Mouse (Mus musculus) left cerebral cortex, postnatal 14 days (tissue): Measurements from ENCODE around the gene Gjc3. TPM values are rescaled to one million over a fixed set of nuclear protein-coding genes. Genes with fewer than 3 reads are reported as not detected.

Experiments used
- DNase-seq, 2 experiments: peaks; one replicate each; pipeline ENCODE4 v3.0.0; 2021 to 2022; ENCODE audit warnings: low spot score in 2 of 2, mixed read lengths in 1 of 2
- intact Hi-C: fragments of 180-260 bp; cut with DNase I; formaldehyde crosslinking; loops from one replicate; pipeline ENCODE4 v1.15.1; 2025
- total RNA-seq, 2 experiments: library from RNA; stranded (reverse); gene quantifications; 2 replicates each; pipeline ENCODE4 v1.2.3; 2021

The Gjc3 gene
- total RNA-seq, 2 experiments from 2014 or later: 12.4 to 14.7 TPM

DNA sequence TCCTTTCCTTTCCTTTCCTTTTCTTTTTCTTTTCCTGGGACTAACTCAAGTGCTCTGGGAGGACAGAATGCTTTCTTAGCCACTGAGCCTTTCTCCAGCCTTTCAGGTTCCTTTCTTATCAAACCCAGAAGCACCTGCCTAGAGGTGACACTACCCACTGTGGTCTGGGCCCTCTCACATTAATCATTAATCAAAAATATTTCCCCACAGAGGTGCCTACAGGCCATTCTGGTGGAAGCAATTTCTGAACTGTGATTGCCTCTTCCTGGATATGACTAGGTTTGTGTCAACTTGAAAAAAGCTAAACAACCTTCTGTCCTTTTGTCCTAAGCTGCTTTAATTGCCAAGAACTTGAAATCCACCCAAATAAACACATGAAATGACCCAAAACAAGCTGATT, 40.7 kb downstream of the Gjc3 start:
- DNase-seq: no peak
- intact Hi-C loops: no loop called here

DNA sequence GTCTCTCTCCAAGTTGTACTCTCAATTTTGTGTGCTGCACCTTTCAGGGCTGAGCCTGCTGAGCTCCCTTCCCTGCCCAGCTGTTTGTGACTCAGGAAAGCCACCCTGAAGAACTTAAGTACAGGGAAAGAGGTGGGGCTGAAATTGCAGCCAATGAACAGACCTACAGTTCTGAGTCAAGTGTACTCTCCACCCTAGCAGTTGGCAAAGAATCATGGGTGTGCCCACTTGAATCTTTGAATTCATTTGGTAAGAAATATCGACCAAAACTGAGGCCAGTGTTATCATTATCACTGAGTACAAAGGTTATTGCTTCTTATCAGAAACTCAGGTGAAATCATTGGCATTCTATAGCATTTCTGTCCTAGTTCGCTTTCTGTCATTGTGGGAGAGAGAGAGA, 41.4 kb downstream of the Gjc3 start, which contains the start of gene Cyp3a13:
Gene Cyp3a13, minus strand, starts transcription at position 88 of the 400 bp plus-strand sequence.
- intact Hi-C loops: no loop called here
- DNase-seq: no peak

DNA sequence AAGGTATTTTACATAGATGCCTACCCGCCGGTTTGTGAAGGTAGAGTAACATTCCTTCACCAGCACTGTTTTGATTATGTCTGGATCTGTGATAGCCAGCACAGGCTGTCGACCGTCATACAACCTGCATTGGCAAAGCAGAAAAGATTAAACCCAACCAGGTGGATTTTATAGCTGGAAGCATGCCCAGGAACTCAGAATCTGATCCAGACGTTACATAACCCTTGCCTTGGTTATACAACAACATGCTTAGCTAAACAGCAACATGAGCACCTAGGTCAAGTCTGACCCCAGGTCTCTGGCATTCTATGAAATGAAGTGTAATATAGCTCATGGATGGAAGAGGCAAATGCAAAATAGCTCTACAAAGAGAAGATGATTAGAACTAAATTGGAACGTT, 47.3 kb downstream of the Gjc3 start:
- intact Hi-C loops: no loop called here
- DNase-seq: no peak

- intact Hi-C loops: no loop called here
- no peak for DNase-seq
Measured at GRCm38 (mm10) chr5:137914508-137914907, 48.4 kb downstream of the Gjc3 start.

DNA sequence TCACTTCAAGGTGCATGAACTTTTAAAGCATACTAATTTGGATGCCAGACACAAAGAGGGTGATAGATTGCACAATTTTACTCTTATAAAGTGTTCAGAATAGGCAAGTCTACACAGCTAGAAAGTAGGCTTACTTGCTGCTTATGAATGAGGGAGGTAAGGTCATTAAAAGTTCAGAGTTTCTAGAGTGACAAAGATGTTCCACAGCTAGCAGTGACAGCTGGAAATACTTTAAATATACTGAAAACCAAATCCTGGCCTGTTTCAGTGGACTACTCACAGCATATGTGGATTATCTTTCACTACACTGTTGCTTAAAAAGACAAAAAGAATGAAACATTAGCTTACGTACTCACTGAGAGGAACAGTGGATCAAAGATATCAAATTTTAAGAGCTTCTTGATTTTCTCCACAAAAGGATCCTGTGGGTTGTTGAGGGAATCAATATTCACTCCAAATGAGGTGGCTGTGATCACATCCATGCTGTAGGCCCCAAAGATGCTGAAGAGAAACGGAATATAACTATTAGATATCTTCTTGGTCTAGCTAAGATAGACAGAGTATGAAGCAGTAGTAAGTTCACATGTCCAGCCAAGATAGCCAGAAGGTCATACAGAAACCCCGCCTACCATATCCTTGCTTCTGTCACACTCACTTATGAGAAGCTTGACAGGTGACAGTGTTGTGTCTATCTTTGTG, 53.2 kb downstream of the Gjc3 start:
- intact Hi-C loops: no loop called here
- no peak for DNase-seq

Other genes starting within 250 kb of the Gjc3 start
- 10 to 100 TPM; 78.5 to 83.4 TPM for gene Nyap1, start 221.5 kb downstream of the Gjc3 start, total RNA-seq
- 100 to 1,000 TPM; 169 to 181 TPM for gene Tsc22d4, start 217.4 kb downstream of the Gjc3 start, total RNA-seq
- 10 to 100 TPM; 26.0 to 29.2 TPM for gene Ppp1r35, start 184.2 kb downstream of the Gjc3 start, total RNA-seq
- 10 to 100 TPM; 29.2 to 30.2 TPM for gene Mepce, start 175.4 kb downstream of the Gjc3 start, total RNA-seq
- gene Zcwpw1, start 175.3 kb downstream of the Gjc3 start, total RNA-seq: 1 to 10 TPM; 4.4 to 7.4 TPM
- gene Pilra, start 126.8 kb downstream of the Gjc3 start, total RNA-seq: under 1 TPM; 0.53 to 0.72 TPM
- not detected for gene Pilrb1, start 105.0 kb downstream of the Gjc3 start, total RNA-seq
- gene Pilrb2, start 91.3 kb downstream of the Gjc3 start, total RNA-seq: not detected
- under 1 TPM in 1 of 2 experiments, not detected in 1; 0.15 TPM for gene Cyp3a13, start 41.5 kb downstream of the Gjc3 start, total RNA-seq
- gene Azgp1, start 18.4 kb upstream of the Gjc3 start, total RNA-seq: not detected
- gene Smok3a, start 58.2 kb upstream of the Gjc3 start, total RNA-seq: not detected
- not detected for gene Smok3b, start 58.3 kb upstream of the Gjc3 start, total RNA-seq
- not detected for gene Smok3c, start 90.1 kb upstream of the Gjc3 start, total RNA-seq
- 10 to 100 TPM; 39.2 to 40.4 TPM for gene Zkscan1, start 122.0 kb upstream of the Gjc3 start, total RNA-seq
- 10 to 100 TPM; 16.1 to 16.4 TPM for gene Zscan21, start 153.8 kb upstream of the Gjc3 start, total RNA-seq
- gene Zfp113, start 192.6 kb upstream of the Gjc3 start, total RNA-seq: 1 to 10 TPM; 8.9 to 9.2 TPM
- 100 to 1,000 TPM; 137 to 142 TPM for gene Cops6, start 198.0 kb upstream of the Gjc3 start, total RNA-seq
- gene Ap4m1, start 208.9 kb upstream of the Gjc3 start, total RNA-seq: 10 to 100 TPM; 21.6 to 24.8 TPM
- gene Mcm7, start 209.3 kb upstream of the Gjc3 start, total RNA-seq: 10 to 100 TPM; 11.8 to 14.2 TPM
- gene Taf6, start 224.4 kb upstream of the Gjc3 start, total RNA-seq: 10 to 100 TPM; 33.0 to 35.8 TPM
- gene Cnpy4, start 224.4 kb upstream of the Gjc3 start, total RNA-seq: 10 to 100 TPM; 17.2 to 18.0 TPM
- gene Mblac1, start 231.2 kb upstream of the Gjc3 start, total RNA-seq: 10 to 100 TPM; 10.1 to 12.8 TPM